Mouse (Mus musculus) cerebellum, adult 9-10 months (tissue): ENCODE measurements around the gene Iqsec1.

ENCODE experiments used
- DNase-seq: peaks from one replicate; pipeline ENCODE4 v3.0.0; 2022

Iqsec1 gene

GRCm38 (mm10) chr6:90703782-90704181 lies 284.7 kb downstream of the Iqsec1 start:
- DNase-seq: no peak

- DNase-seq: no peak
These were observed 285.4 kb downstream of the Iqsec1 start for GRCm38 (mm10) chr6:90702837-90703735.

GRCm38 (mm10) chr6:90702197-90702596 lies 286.3 kb downstream of the Iqsec1 start:
- DNase-seq: peak; percentile 70

GRCm38 (mm10) chr6:90701391-90701790 lies 287.1 kb downstream of the Iqsec1 start:
- no peak for DNase-seq

- DNase-seq: no peak
These were observed 287.7 kb downstream of the Iqsec1 start for GRCm38 (mm10) chr6:90700737-90701136.

GRCm38 (mm10) chr6:90700068-90700467 lies 288.4 kb downstream of the Iqsec1 start:
- no peak for DNase-seq

GRCm38 (mm10) chr6:90698843-90699242 lies 289.6 kb downstream of the Iqsec1 start:
- DNase-seq: no peak

GRCm38 (mm10) chr6:90695754-90696153 lies 292.7 kb downstream of the Iqsec1 start:
- DNase-seq: no peak

- DNase-seq: peak; percentile 75
These were observed 296.1 kb downstream of the Iqsec1 start for GRCm38 (mm10) chr6:90692404-90692803.

- DNase-seq: no peak
These were observed 296.6 kb downstream of the Iqsec1 start for GRCm38 (mm10) chr6:90691935-90692334.

GRCm38 (mm10) chr6:90689500-90689899 lies 299.0 kb downstream of the Iqsec1 start:
- DNase-seq: no peak

- DNase-seq: no peak
These were observed 299.7 kb downstream of the Iqsec1 start for GRCm38 (mm10) chr6:90688742-90689141.

GRCm38 (mm10) chr6:90688003-90688402 lies 300.5 kb downstream of the Iqsec1 start:
- DNase-seq: no peak

- DNase-seq: no peak
These were observed 301.7 kb downstream of the Iqsec1 start for GRCm38 (mm10) chr6:90686812-90687211.

- no peak for DNase-seq
These were observed 304.5 kb downstream of the Iqsec1 start for GRCm38 (mm10) chr6:90683831-90684532.

GRCm38 (mm10) chr6:90680401-90680800 lies 308.1 kb downstream of the Iqsec1 start:
- no peak for DNase-seq

GRCm38 (mm10) chr6:90678759-90679158 lies 309.7 kb downstream of the Iqsec1 start:
- no peak for DNase-seq

GRCm38 (mm10) chr6:90668693-90669092 lies 319.8 kb downstream of the Iqsec1 start:
- no peak for DNase-seq

GRCm38 (mm10) chr6:90663736-90664135 lies 324.7 kb downstream of the Iqsec1 start:
- no peak for DNase-seq

GRCm38 (mm10) chr6:90662148-90662547 lies 326.3 kb downstream of the Iqsec1 start:
- no peak for DNase-seq

GRCm38 (mm10) chr6:90661029-90661399 lies 327.5 kb downstream of the Iqsec1 start:
- DNase-seq: no peak

GRCm38 (mm10) chr6:90660398-90661028 lies 328.0 kb downstream of the Iqsec1 start:
- no peak for DNase-seq

GRCm38 (mm10) chr6:90659913-90660312 lies 328.6 kb downstream of the Iqsec1 start:
- DNase-seq: no peak
